Mouse (Mus musculus) urinary bladder, postnatal 25 days (tissue): ENCODE measurements around the gene Slc39a1.
"Not testable (repeated sequence)": the region's sequence is repeated elsewhere in the genome, so short reads cannot be mapped to it uniquely, and the experiment has no call there.

Experiments
- DNase-seq: peaks from one replicate; pipeline ENCODE4 v3.0.0; 2022; ENCODE audit warnings: low spot score

Gene Slc39a1

GRCm38 (mm10) chr3:90241669-90242358 is 6.2 kb upstream of the Slc39a1 start:
- DNase-seq = no peak

- DNase-seq = no peak
These were observed 4.8 kb upstream of the Slc39a1 start, which contains the start of gene Creb3l4 for GRCm38 (mm10) chr3:90242984-90243775. Gene Creb3l4 (minus strand): TSS chr3:90243512.

- no peak for DNase-seq
These were observed 2.6 kb upstream of the Slc39a1 start for GRCm38 (mm10) chr3:90245406-90245805.

- DNase-seq = no peak
These were observed 377 bp upstream of the Slc39a1 start for GRCm38 (mm10) chr3:90247630-90247959.

- no peak for DNase-seq
These were observed 751 bp downstream of the Slc39a1 start for GRCm38 (mm10) chr3:90248746-90249100.

- DNase-seq = no peak
These were observed 2.8 kb downstream of the Slc39a1 start for GRCm38 (mm10) chr3:90250791-90251190.

GRCm38 (mm10) chr3:90251731-90252226 is 3.8 kb downstream of the Slc39a1 start:
- not testable (repeated sequence) for DNase-seq

- DNase-seq = not testable (repeated sequence)
These were observed 4.7 kb downstream of the Slc39a1 start for GRCm38 (mm10) chr3:90252659-90253058.

- DNase-seq = not testable (repeated sequence)
These were observed 5.2 kb downstream of the Slc39a1 start for GRCm38 (mm10) chr3:90253174-90253573.

- DNase-seq = peak; percentile 81
These were observed 5.9 kb downstream of the Slc39a1 start, which contains the start of gene Crtc2 for GRCm38 (mm10) chr3:90253653-90254418. Gene Crtc2 (plus strand): TSS chr3:90254163.

- DNase-seq = no peak
These were observed 6.6 kb downstream of the Slc39a1 start for GRCm38 (mm10) chr3:90254419-90255193.

GRCm38 (mm10) chr3:90255194-90255565 is 7.2 kb downstream of the Slc39a1 start:
- DNase-seq = no peak

- DNase-seq = no peak
These were observed 7.9 kb downstream of the Slc39a1 start for GRCm38 (mm10) chr3:90255784-90256353.

- DNase-seq = no peak
These were observed 9.0 kb downstream of the Slc39a1 start for GRCm38 (mm10) chr3:90256731-90257530.

GRCm38 (mm10) chr3:90258521-90258920 is 10.5 kb downstream of the Slc39a1 start:
- no peak for DNase-seq

- DNase-seq = no peak
These were observed 15.3 kb downstream of the Slc39a1 start for GRCm38 (mm10) chr3:90263121-90263771.

GRCm38 (mm10) chr3:90264687-90265033 is 16.7 kb downstream of the Slc39a1 start:
- no peak for DNase-seq

- DNase-seq = peak; percentile 93
These were observed 17.3 kb downstream of the Slc39a1 start, which contains the start of gene Dennd4b for GRCm38 (mm10) chr3:90265034-90265931. Gene Dennd4b (plus strand): TSS chr3:90265185.
